8 mouse cellular contexts compared by ENCODE assay signal in genomic region chr6:123930951-123931350, GRCm38 (mm10).
DNase-seq lines count a peak whose midpoint lies in the region; ATAC-seq lines count a peak whose summit lies in the region.
"Not testable (repeated sequence)": the region's sequence is repeated elsewhere in the genome, so short reads cannot be mapped to it uniquely, and the experiment has no call there.

No protein-coding gene starts in this region.

- H3K27ac ChIP-seq in hindbrain, embryonic 13.5 days: not testable (repeated sequence)

- not testable (repeated sequence) for H3K27me3 ChIP-seq in hindbrain, embryonic 13.5 days

- not testable (repeated sequence) for H3K4me1 ChIP-seq in hindbrain, embryonic 13.5 days (replicated peaks)

- H3K4me2 ChIP-seq in hindbrain, embryonic 13.5 days: not testable (repeated sequence)

- ATAC-seq in frontal cortex, adult (ENCODE audit: low TSS enrichment): peak; percentile 77; the same call in 1 of the 2 replicates
- ATAC-seq in hindbrain, embryonic 13.5 days (ENCODE audit: low FRiP score): 0 out of 2 replicates have a peak, but pooled peaks have one; percentile 52

- not testable (repeated sequence) for H3K9me3 ChIP-seq in hindbrain, embryonic 13.5 days

- not testable (repeated sequence) for H3K4me3 ChIP-seq in hindbrain, embryonic 13.5 days

- not testable (repeated sequence) for H3K36me3 ChIP-seq in hindbrain, embryonic 13.5 days

- DNase-seq in Muller cell, postnatal 12 days (ENCODE audit: inconsistent ontology term): peak; percentile 1
- DNase-seq in cerebellum, adult 8-10 months: peak; percentile 12
- peak; percentile 32 for DNase-seq in layer of hippocampus, adult 9-10 months (ENCODE audit: low spot score)
- DNase-seq in lung, postnatal 14 days: peak; percentile 49
- DNase-seq in right cerebral cortex, adult 2 months (ENCODE audit: low spot score in 2 of 2): peak; percentile 40 to 74
- peak; percentile 43 for DNase-seq in urinary bladder, postnatal 14 days (ENCODE audit: low spot score)

- not testable (repeated sequence) for H3K9ac ChIP-seq in hindbrain, embryonic 13.5 days

- 2% methylated on average over 4 of the region's 6 CpGs for WGBS in hindbrain, embryonic 13.5 days

Comparison
In these comparisons a context has a peak if more than half of its experiments do, and no peak if none do; other contexts are left out.
1. DNase-seq: peak in every context shown above with its lines; median percentile 57 in right cerebral cortex, adult 2 months; 49 in lung, postnatal 14 days; 43 in urinary bladder, postnatal 14 days; 32 in layer of hippocampus, adult 9-10 months; 12 in cerebellum, adult 8-10 months; 1 in Muller cell, postnatal 12 days.